Mouse (Mus musculus) brain, embryonic 14.5 days (tissue): ENCODE measurements around the gene Fxyd4.

Experiments used
- CTCF ChIP-seq: fragments of 200-500 bp; IDR thresholded peaks from 2 replicates; pipeline ENCODE4 v1.5.1; 2012; ENCODE audit warnings: inconsistent platforms, mild to moderate bottlenecking, moderate library complexity, borderline replicate concordance; ENCODE audit not compliant: insufficient read depth, insufficient read length; ENCODE audit errors: extremely low read depth
- POLR2A ChIP-seq: fragments of 200-500 bp; IDR thresholded peaks from 2 replicates; pipeline ENCODE4 v1.6.1; 2012; ENCODE audit warnings: mild to moderate bottlenecking, inconsistent platforms, borderline replicate concordance; ENCODE audit not compliant: poor library complexity, insufficient read depth, insufficient read length, severe bottlenecking; ENCODE audit errors: extremely low read depth

DNA sequence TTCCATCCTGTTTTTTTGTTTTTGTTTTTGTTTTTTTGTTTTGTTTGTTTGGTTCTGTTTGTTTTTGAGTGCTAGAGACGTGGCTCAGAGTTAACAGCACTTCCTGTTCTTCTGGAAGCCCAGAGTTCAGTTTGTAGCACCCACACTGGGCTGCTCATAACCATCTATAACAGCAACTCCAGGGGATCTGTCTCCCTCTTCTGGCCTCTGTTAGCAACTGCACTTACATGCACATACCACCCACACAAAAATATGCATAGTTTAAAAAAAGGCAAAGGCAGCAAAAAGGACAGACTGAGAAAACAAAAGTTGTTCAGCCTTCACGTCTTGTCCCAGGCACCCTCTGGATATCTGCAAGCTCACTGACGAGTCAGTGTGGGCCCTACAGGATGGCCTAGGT, 25.7 kb upstream of the Fxyd4 start:
- no peak for TF ChIP-seq POLR2A
- no peak for TF ChIP-seq CTCF
